Mouse (Mus musculus) spleen, postnatal 0 days (tissue): ENCODE results near the gene Gm45021. TPM values are rescaled to one million over a fixed set of nuclear protein-coding genes. Genes with fewer than 3 reads are reported as not detected.

Source experiments
- polyA plus RNA-seq: library from polyadenylated mRNA; unstranded; fragments of >200 nt; fragmentation: Nextera tagmentation; extraction: Ambion mirVana; gene quantifications from 2 replicates; pipeline ENCODE4 v1.2.1, GENCODE M21; 2015

The Gm45021 gene
- polyA plus RNA-seq: not detected in 2 replicates

GRCm38 (mm10) chr6:48589194-48589750, at the start of gene Gm45021:
Gene Gm45021, plus strand, starts transcription at chr6:48589610.

DNA sequence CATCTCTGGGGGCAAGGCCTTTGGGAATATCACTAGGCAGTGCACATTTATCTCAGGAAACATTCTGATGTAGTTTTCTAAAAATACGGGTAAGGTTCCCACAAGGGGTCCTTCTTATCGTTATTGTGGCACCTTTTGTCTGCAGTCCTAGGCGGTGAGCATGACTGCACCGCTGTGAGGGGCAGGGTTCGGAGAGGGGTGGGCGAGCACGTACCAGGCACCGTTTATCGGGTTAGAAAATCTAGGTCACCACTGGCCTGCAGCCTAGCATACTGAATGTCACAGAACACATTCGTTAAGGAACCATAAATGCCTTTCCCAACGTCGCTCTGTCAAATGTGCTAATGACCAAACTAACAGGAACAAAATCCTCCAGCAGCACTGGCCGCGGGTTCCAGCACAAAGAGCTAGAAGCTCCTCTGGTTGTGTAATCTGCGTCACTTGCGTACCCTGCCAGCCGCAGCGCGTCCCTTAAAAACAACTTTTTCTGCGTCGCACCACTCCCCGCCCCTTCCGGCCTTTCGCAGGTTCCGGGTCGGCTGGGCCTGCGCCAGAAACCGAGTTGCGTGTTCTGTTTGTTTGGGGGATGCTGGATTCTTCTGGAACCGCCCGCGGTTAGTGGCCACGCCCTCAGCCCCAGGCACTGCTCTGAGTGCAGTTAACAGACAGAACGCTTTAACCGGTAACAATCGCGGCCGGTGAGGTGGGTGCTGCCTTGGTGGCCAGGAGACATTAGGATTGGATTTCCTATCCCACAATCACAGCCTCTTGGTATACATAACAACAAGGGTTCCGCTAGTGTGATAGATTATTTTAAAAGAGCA, 34.9 kb upstream of the Gm45021 start, which contains the start of gene Lrrc61:
Gene Lrrc61, plus strand, starts transcription at position 517 of the 824 bp plus-strand sequence.

DNA sequence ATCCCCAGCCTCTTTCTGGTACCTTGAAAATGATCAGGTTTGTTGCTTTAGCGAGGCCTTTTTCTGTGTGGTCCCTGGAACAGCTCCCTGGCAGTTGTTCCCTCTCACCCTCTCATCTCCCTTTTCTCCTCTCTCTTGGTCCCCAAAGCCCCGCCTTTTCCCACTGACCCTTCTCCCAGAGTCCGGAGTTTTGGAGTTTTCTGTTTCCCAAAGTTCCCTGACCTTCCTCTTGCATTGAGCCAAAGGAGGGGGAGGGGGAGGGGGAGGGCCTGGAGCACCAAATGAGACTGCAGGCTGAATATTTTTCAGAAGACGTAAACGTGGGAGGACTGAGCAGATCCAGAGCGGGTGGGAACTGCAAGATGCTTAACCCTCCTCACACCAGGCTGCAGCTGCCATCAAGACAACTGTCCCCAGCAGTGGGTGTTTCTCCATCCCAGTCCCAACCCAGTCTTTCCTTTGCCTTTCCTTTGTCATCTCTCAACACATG, 16.8 kb upstream of the Gm45021 start, which contains the start of gene Rarres2:
Gene Rarres2, minus strand, starts transcription at position 218 of the 490 bp plus-strand sequence.

GRCm38 (mm10) chr6:48593158-48594042, 4.0 kb downstream of the Gm45021 start, which contains the start of the genes Repin1 and Gm44965:
Gene Repin1, plus strand, starts transcription at chr6:48593883.
Gene Gm44965, plus strand, starts transcription at chr6:48593941.

DNA sequence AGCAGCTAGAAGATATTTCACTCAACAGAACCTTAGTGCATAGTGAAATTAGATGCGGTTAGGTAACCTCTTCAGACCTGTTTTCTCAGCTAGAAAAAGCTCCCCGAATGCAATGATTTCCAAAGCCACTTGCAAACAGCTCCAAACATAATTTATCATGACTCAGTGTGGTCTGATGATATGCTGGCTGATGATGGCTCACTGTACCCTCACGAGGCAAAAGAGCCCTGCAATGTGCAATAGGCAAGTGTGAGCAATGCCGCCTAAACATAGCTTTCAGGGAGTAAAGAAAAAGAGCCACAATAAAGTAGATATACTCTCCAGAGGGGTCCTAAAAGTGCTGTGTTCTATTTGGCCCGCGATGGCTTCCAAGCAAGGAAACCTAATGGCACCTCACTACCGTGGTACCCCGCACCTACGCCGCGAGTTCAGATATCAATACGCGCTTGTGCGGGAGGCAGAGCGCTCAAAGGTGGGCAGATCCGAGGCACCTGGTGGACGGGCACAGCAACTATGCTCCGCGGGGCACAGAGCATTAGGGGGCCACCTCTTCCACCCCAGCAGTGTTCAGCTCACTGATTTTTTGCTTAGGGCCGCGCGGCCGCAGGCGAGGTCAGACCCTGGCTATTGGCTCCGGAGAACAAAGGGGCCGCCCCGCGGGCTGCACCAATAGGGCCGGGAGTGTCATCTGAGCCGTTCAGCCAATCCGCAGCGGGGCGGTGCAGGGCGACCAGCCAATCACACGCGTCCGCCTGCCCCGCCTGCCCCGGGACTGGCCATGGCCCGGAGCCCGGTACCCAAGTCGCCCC, 12.1 kb downstream of the Gm45021 start, which contains the start of gene Zfp775:
Gene Zfp775, plus strand, starts transcription at position 793 of the 809 bp plus-strand sequence.

DNA sequence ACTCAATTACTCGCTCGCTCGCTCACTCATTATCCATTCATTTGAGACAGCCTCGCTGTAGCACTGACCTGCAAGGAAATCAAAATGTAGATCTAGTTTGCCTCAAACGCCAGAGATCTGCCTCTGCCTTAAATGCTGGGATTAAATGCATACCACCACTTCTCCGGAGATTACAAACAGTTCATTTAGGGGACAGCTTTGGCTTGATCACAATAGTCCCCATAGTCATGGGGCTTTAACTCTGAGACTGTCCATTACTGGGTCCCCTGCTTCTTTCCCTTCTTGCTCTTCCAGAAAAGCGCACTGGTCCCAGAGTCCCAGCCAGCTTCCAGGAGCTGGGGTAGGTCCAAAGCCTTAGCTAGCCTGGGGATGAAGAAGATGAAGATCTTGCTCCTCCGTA, 37.1 kb downstream of the Gm45021 start, which contains the start of gene AI854703:
Gene AI854703, plus strand, starts transcription at position 301 of the 400 bp plus-strand sequence.

DNA sequence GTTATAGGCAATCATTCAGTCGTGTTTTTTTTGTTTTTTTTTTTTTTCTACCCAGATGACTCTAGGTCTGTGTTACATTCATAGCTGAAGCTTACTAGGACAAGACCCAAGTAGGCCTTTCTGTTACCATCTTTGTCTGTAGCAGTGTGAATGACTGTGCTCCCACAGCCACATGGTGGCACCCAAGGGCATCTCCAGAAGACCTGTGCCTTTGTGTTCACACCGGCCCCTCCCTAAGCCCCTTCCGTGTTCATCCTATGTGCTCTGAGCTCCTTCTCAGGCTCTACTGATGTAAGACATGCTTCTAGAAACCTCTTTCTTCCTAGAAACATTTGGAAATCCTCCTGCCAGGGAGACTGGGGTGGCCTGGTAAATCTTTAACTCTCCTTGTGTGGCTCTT, 57.6 kb downstream of the Gm45021 start, which contains the start of gene Gimap8:
Gene Gimap8, plus strand, starts transcription at position 240 of the 400 bp plus-strand sequence.

Other genes with a start within 250 kb of the Gm45021 start
- 3.1 and 4.4 TPM in 2 replicates for gene Krba1, start 194.0 kb upstream of the Gm45021 start, polyA plus RNA-seq
- gene Zfp467, start 143.8 kb upstream of the Gm45021 start, polyA plus RNA-seq: 6.0 and 9.4 TPM in 2 replicates
- 0.05 and 0.16 TPM in 2 replicates for gene Sspo, start 141.4 kb upstream of the Gm45021 start, polyA plus RNA-seq
- 2.2 and 3.2 TPM in 2 replicates for gene Atp6v0e2, start 52.0 kb upstream of the Gm45021 start, polyA plus RNA-seq
- 2.6 and 3.2 TPM in 2 replicates for gene Lrrc61, start 34.8 kb upstream of the Gm45021 start, polyA plus RNA-seq
- gene Rarres2, start 16.8 kb upstream of the Gm45021 start, polyA plus RNA-seq: 66.3 and 92.8 TPM in 2 replicates
- gene Repin1, start 4.3 kb downstream of the Gm45021 start, polyA plus RNA-seq: 5.5 and 7.3 TPM in 2 replicates
- gene Gm44965, start 4.3 kb downstream of the Gm45021 start, polyA plus RNA-seq: not detected in 2 replicates
- gene Zfp775, start 12.5 kb downstream of the Gm45021 start, polyA plus RNA-seq: 1.1 and 2.1 TPM in 2 replicates
- 0.29 and 0.47 TPM in 2 replicates for gene AI854703, start 37.2 kb downstream of the Gm45021 start, polyA plus RNA-seq
- 2.2 and 3.3 TPM in 2 replicates for gene Gimap8, start 57.6 kb downstream of the Gm45021 start, polyA plus RNA-seq
- gene Gimap9, start 86.5 kb downstream of the Gm45021 start, polyA plus RNA-seq: 10.8 and 13.3 TPM in 2 replicates
- gene Gimap4, start 94.9 kb downstream of the Gm45021 start, polyA plus RNA-seq: 19.4 and 27.0 TPM in 2 replicates
- 20.1 and 29.3 TPM in 2 replicates for gene Gimap6, start 118.6 kb downstream of the Gm45021 start, polyA plus RNA-seq
- 0.32 and 1.7 TPM in 2 replicates for gene Gm28053, start 129.0 kb downstream of the Gm45021 start, polyA plus RNA-seq
- gene Gimap7, start 129.0 kb downstream of the Gm45021 start, polyA plus RNA-seq: 0.99 and 1.6 TPM in 2 replicates
- gene Gimap1, start 149.4 kb downstream of the Gm45021 start, polyA plus RNA-seq: 18.4 and 28.7 TPM in 2 replicates
- gene Gimap5, start 156.6 kb downstream of the Gm45021 start, polyA plus RNA-seq: 17.8 and 24.8 TPM in 2 replicates
- gene Gimap3, start 181.2 kb downstream of the Gm45021 start, polyA plus RNA-seq: 1.6 and 2.8 TPM in 2 replicates